Mouse (Mus musculus) hindbrain, embryonic 14.5 days (tissue): ENCODE measurements around the gene Chst8. TPM values are rescaled to one million over a fixed set of nuclear protein-coding genes. Genes with fewer than 3 reads are reported as not detected.

Experiments
- ATAC-seq: fragments of 200-750 bp; cut with Nextera tagmentation; 2 replicates; pipeline ENCODE4 v1.8.0; 2017; ENCODE audit warnings: moderate number of reproducible peaks, mild to moderate bottlenecking, moderate TSS enrichment, moderate library complexity; ENCODE audit not compliant: low FRiP score
- DNase-seq: peaks from one replicate; pipeline ENCODE4 v3.0.0-alpha.2; 2015; ENCODE audit warnings: low spot score
- H3K27ac ChIP-seq: fragments of 300-500 bp; sonication (generic); 2 replicates; pipeline ENCODE4 v1.5.1; 2014; ENCODE audit warnings: mild to moderate bottlenecking, moderate library complexity
- H3K27me3 ChIP-seq: fragments of 300-500 bp; sonication (generic); 2 replicates; pipeline ENCODE4 v1.6.1; 2014; ENCODE audit warnings: mild to moderate bottlenecking, low read length, mixed read lengths; ENCODE audit not compliant: control insufficient read depth, insufficient read depth
- H3K36me3 ChIP-seq: fragments of 300-500 bp; sonication (generic); replicated peaks from 2 replicates; pipeline ENCODE4 v1.6.1; 2014; ENCODE audit not compliant: control insufficient read depth, insufficient read depth
- H3K4me1 ChIP-seq: fragments of 300-500 bp; sonication (generic); replicated peaks from 2 replicates; pipeline ENCODE4 v1.6.1; 2014; ENCODE audit warnings: antibody characterized with exemption, low read length, mixed read lengths; ENCODE audit not compliant: control insufficient read depth, insufficient read depth
- H3K4me2 ChIP-seq: fragments of 300-500 bp; sonication (generic); replicated peaks from 2 replicates; pipeline ENCODE4 v1.6.1; 2014; ENCODE audit warnings: mild to moderate bottlenecking, moderate library complexity
- H3K4me3 ChIP-seq: fragments of 300-500 bp; sonication (generic); replicated peaks from 2 replicates; pipeline ENCODE4 v1.5.1; 2014; ENCODE audit warnings: mild to moderate bottlenecking, low read length
- H3K9ac ChIP-seq: fragments of 300-500 bp; sonication (generic); 2 replicates; pipeline ENCODE4 v1.6.1; 2014
- H3K9me3 ChIP-seq: fragments of 300-500 bp; sonication (generic); 2 replicates; pipeline ENCODE4 v1.6.1; 2016; ENCODE audit warnings: low read length; ENCODE audit not compliant: control insufficient read depth
- WGBS: fragments of 180-500 bp; shearing (Covaris S2); extraction: QIAGEN DNeasy Blood & Tissue Kit; methylation state at CpG from one replicate; pipeline ENCODE4 v1.1.7; 2014; 5-methylcytosine and 5-hydroxymethylcytosine counted together
- polyA plus RNA-seq: library from polyadenylated mRNA; unstranded; fragments of >200 nt; fragmentation: Nextera tagmentation; extraction: Ambion mirVana; gene quantifications from 2 replicates; pipeline ENCODE4 v1.2.1, GENCODE M21; 2014

The Chst8 gene
- polyA plus RNA-seq, 1 experiment from 2014 or later: 8.5 TPM

GRCm38 (mm10) chr7:34769531-34769930 is 43.0 kb downstream of the Chst8 start:
- Histone ChIP-seq H3K27ac (no peak overlapping the region), H3K36me3 (no peaks in the 10 kb centered on the region), H3K9ac (no peak overlapping the region), H3K4me2 (no peak overlapping the region), H3K27me3 (no peaks in the 10 kb centered on the region), H3K9me3 (no peaks in the 10 kb centered on the region), H3K4me3 (no peak overlapping the region), H3K4me1 (peaks cover 22% of the 10 kb centered on the region)
- 61% methylated on average over 8 of the region's 8 CpGs for WGBS
- DNase-seq: no peak
- ATAC-seq: no peak

GRCm38 (mm10) chr7:34764250-34765148 is 48.0 kb downstream of the Chst8 start:
- Histone ChIP-seq H3K36me3 (no peaks in the 10 kb centered on the region), H3K4me3 (no peak overlapping the region), H3K4me2 (peak overlapping the region; percentile 21; the same call in 1 of the 2 replicates), H3K27me3 (no peaks in the 10 kb centered on the region), H3K9me3 (no peaks in the 10 kb centered on the region), H3K4me1 (peaks cover 13% of the 10 kb centered on the region), H3K9ac (peak overlapping the region; percentile 17; the same call in 1 of the 2 replicates), H3K27ac (peak overlapping the region; percentile 73)
- DNase-seq (no peak), ATAC-seq (peak; percentile 68)
- WGBS: 36% methylated on average over 18 of the region's 18 CpGs

- H3K4me2 ChIP-seq: peak overlapping the region; percentile 15; the same call in 1 of the 2 replicates
- peak; percentile 44 for DNase-seq
- WGBS: 32% methylated on average over 7 of the region's 7 CpGs
- no peak overlapping the region for H3K9ac ChIP-seq
- peaks cover 16% of the 10 kb centered on the region for H3K4me1 ChIP-seq
- H3K9me3 ChIP-seq: peaks cover 3% of the 10 kb centered on the region; the same call in 1 of the 2 replicates
- no peak overlapping the region for H3K4me3 ChIP-seq
- ATAC-seq: no peak
- H3K36me3 ChIP-seq: no peaks in the 10 kb centered on the region
- no peaks in the 10 kb centered on the region for H3K27me3 ChIP-seq
- peak overlapping the region; percentile 55; the same call in 1 of the 2 replicates for H3K27ac ChIP-seq
Observed at GRCm38 (mm10) chr7:34759378-34759822, 53.1 kb downstream of the Chst8 start.

GRCm38 (mm10) chr7:34758721-34759120 is 53.8 kb downstream of the Chst8 start:
- H3K9me3 ChIP-seq: peaks cover 3% of the 10 kb centered on the region; the same call in 1 of the 2 replicates

GRCm38 (mm10) chr7:34757513-34757912 is 55.0 kb downstream of the Chst8 start:
- Histone ChIP-seq H3K36me3 (no peaks in the 10 kb centered on the region), H3K27me3 (no peaks in the 10 kb centered on the region), H3K9ac (no peak overlapping the region), H3K9me3 (peaks cover 3% of the 10 kb centered on the region; the same call in 1 of the 2 replicates), H3K4me2 (no peak overlapping the region), H3K4me1 (peaks cover 16% of the 10 kb centered on the region), H3K4me3 (no peak overlapping the region), H3K27ac (no peak overlapping the region)
- 83% methylated on average over 4 of the region's 4 CpGs for WGBS
- no peak for DNase-seq
- no peak for ATAC-seq

More at GRCm38 (mm10) chr7:34758721-34759120, 53.8 kb downstream of the Chst8 start:
- ATAC-seq: no peak
- H3K4me2 ChIP-seq: no peak overlapping the region
- no peaks in the 10 kb centered on the region for H3K27me3 ChIP-seq
- WGBS: 37% methylated on average over 3 of the region's 3 CpGs
- H3K9ac ChIP-seq: no peak overlapping the region
- no peak for DNase-seq
- H3K36me3 ChIP-seq: no peaks in the 10 kb centered on the region
- peaks cover 13% of the 10 kb centered on the region; the same call in 1 of the 2 replicates for H3K4me1 ChIP-seq
- H3K4me3 ChIP-seq: no peak overlapping the region
- H3K27ac ChIP-seq: peak overlapping the region; percentile 55

GRCm38 (mm10) chr7:34753140-34753886 is 59.2 kb downstream of the Chst8 start:
- 31% methylated on average over 32 of the region's 32 CpGs for WGBS
- Histone ChIP-seq H3K36me3 (no peaks in the 10 kb centered on the region), H3K27me3 (no peaks in the 10 kb centered on the region), H3K9me3 (peaks cover 3% of the 10 kb centered on the region; the same call in 1 of the 2 replicates), H3K4me3 (no peak overlapping the region), H3K9ac (peak overlapping the region; percentile 5; the same call in 1 of the 2 replicates), H3K4me1 (peaks cover 12% of the 10 kb centered on the region), H3K27ac (peak overlapping the region; percentile 60; the same call in 1 of the 2 replicates), H3K4me2 (peak overlapping the region; percentile 31)
- ATAC-seq (0 out of 2 replicates have a peak, but pooled peaks have one; percentile 31), DNase-seq (no peak)

GRCm38 (mm10) chr7:34752151-34752762 is 60.3 kb downstream of the Chst8 start:
- Histone ChIP-seq H3K9me3 (no peaks in the 10 kb centered on the region), H3K4me1 (peaks cover 9% of the 10 kb centered on the region), H3K4me3 (no peak overlapping the region), H3K27me3 (no peaks in the 10 kb centered on the region), H3K36me3 (no peaks in the 10 kb centered on the region), H3K27ac (0 out of 2 replicates have a peak overlapping the region, but pooled peaks have one; percentile 2), H3K4me2 (no peak overlapping the region), H3K9ac (no peak overlapping the region)
- ATAC-seq (no peak), DNase-seq (no peak)
- WGBS: 30% methylated on average over 10 of the region's 10 CpGs

GRCm38 (mm10) chr7:34750350-34750749 is 62.2 kb downstream of the Chst8 start:
- Histone ChIP-seq H3K9me3 (no peaks in the 10 kb centered on the region), H3K27ac (no peak overlapping the region), H3K4me3 (no peak overlapping the region), H3K36me3 (no peaks in the 10 kb centered on the region), H3K27me3 (no peaks in the 10 kb centered on the region), H3K4me2 (no peak overlapping the region), H3K4me1 (peaks cover 19% of the 10 kb centered on the region), H3K9ac (no peak overlapping the region)
- ATAC-seq: no peak
- 31% methylated on average over 7 of the region's 7 CpGs for WGBS
- DNase-seq: no peak
